Mouse (Mus musculus) ES-E14 (cell line): ENCODE data around the gene Zfand4.

Experiments used
- CHD2 ChIP-seq: IDR thresholded peaks from 2 replicates; pipeline ENCODE4 v1.6.1; 2014; ENCODE audit warnings: mild to moderate bottlenecking, low read depth, low read length, inconsistent platforms
- HCFC1 ChIP-seq: IDR thresholded peaks from 2 replicates; pipeline ENCODE4 v1.6.1; 2012; ENCODE audit warnings: low read length, inconsistent platforms, borderline replicate concordance; ENCODE audit not compliant: insufficient read depth
- MAFK ChIP-seq: IDR thresholded peaks from 2 replicates; pipeline ENCODE4 v1.6.1; 2014; ENCODE audit warnings: mild to moderate bottlenecking, low read depth, low read length, inconsistent platforms; ENCODE audit not compliant: insufficient read depth
- ZC3H11A ChIP-seq: IDR thresholded peaks from 2 replicates; pipeline ENCODE4 v1.6.1; 2012; ENCODE audit warnings: low read depth, mild to moderate bottlenecking, inconsistent platforms, low read length, borderline replicate concordance
- ZNF384 ChIP-seq: IDR thresholded peaks from 2 replicates; pipeline ENCODE4 v1.6.1; 2012; ENCODE audit warnings: low read depth, low read length, inconsistent platforms

- no peak for TF ChIP-seq MAFK
- TF ChIP-seq ZNF384: no peak
- no peak for TF ChIP-seq CHD2
- peak; percentile 67; the same call in 1 of the 2 replicates for TF ChIP-seq HCFC1
- TF ChIP-seq ZC3H11A: no peak
Measured at GRCm38 (mm10) chr6:116337835-116338501, 73.9 kb downstream of the Zfand4 start, which contains the start of gene March8.
